Mouse (Mus musculus) megakaryocyte-erythroid progenitor cell, adult 5-6 weeks (primary cell): ENCODE results near the gene Rmnd1. TPM values are rescaled to one million over a fixed set of nuclear protein-coding genes. Genes with fewer than 3 reads are reported as not detected.
"Not testable (repeated sequence)": the region's sequence is repeated elsewhere in the genome, so short reads cannot be mapped to it uniquely, and the experiment has no call there.

Experiments
- ATAC-seq: replicated peaks from 2 replicates; pipeline ENCODE4 v1.8.0; 2016; ENCODE audit warnings: mild to moderate bottlenecking, inconsistent platforms; ENCODE audit not compliant: severe bottlenecking, poor library complexity, low FRiP score, low TSS enrichment
- total RNA-seq, 2 experiments: library from RNA; stranded (forward) in 1 of 2; stranded (reverse) in 1 of 2; fragments of 200-1000, 215-1000 nt in 1 of 2; fragments of >200 nt in 1 of 2; fragmentation: Nextera tagmentation in 1 of 2; gene quantifications; 2 replicates each; pipeline ENCODE4 v1.2.3; 2014 to 2017

The Rmnd1 gene
- total RNA-seq (2014; fragmentation: Nextera tagmentation) (65.2 and 101 TPM in 2 replicates), total RNA-seq (2017) (40.5 and 66.1 TPM in 2 replicates)

DNA sequence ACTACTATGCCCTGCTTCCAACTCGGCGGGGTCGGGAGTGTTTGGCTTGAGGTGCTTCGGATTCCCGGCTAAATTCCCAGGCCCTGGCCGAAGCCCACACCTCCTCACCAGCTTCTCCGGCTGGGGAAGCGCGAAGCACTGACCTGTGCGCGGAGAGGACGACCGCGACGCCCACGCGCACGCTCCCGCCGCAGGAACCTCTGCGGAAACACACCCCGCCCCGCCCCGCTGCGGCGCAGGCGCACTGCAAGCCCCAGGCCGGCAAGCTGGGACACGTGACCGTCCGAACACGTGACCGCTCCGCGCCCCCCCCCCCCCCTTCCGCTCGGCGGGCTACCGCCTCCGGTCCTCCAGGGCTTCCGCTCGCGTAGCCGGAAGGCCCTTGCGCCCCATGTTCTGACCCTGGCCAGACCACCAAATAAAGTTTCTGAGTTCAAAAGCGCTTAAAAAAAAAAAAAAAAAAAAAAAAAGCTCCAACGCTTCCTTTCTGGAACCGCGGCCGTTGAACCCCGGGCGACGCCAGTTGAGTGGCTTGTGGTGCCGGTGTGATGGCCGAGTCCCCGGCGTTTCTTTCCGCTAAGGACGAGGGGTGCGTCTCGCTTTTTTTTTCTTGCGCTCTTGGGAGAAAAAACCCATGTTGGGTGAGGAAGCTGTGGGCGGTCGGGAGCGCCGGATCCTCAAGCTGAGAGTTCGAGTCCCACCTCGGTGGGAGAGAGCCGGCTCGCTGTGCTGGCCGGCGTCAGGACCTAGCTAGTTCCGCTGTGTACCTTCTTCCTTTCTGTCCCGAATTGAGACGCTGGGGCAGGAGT, at the start of gene Rmnd1, which contains the start of gene Armt1:
Gene Rmnd1, minus strand, starts transcription at position 266 of the 809 bp plus-strand sequence.
Gene Armt1, plus strand, starts transcription at position 345 of the 809 bp plus-strand sequence.
- ATAC-seq = peak; percentile 82

DNA sequence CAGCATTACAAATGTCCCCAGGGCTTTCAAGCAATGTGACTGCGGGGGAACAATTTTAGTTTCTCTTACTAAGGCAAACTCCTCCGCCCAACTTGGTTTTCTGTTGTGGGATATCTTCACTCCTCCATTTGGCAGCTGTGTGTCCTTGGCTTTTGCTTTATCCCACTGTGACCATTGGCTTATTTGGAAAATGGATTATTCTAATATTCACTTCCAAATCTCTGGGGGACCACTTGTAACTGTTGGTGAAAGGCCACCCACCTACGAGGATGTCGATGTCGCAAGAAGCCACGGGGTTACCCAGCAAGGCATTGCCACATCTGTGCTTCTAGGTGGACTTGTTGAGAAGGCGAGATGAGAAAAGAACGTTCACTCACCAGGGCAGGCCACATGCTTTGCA, 49.5 kb upstream of the Rmnd1 start:
- no peak for ATAC-seq

DNA sequence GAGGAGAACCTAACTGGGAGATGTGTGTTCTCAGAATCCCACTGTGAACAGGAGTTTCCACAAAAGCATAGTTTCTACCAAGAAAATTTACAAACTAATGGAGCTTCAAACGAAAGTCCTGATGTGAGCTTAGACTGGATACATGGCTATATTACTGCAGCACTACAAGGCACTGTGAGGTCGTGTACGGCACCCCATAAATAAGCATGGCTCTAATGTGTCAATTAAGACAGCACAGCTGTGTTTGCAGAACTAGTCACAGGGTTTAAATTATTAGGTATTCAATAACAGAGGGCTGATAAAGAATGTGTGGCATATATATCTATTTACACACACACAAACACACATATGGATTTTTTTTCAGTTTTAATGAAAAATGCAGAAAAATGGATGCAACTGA, 48.7 kb upstream of the Rmnd1 start:
- no peak for ATAC-seq

DNA sequence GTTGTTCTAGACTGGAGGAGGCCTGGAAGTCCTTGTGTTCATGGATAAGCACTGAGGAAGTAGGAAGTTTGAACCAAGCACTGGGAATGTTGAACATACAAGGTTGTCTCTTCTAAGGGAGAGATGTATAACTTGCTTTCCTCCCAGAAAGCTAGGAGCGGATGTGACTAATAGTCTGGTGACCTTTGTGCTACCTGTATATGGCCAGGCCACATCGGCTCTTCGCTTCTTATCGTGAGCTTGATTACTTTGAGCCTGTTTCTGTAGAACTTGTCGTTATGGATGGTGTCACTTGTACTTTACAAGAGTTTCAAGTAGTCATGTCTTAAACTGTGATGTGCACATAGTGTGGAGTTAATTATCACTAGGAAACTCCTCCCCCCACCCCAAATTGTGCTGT, 44.4 kb upstream of the Rmnd1 start:
- ATAC-seq = no peak

DNA sequence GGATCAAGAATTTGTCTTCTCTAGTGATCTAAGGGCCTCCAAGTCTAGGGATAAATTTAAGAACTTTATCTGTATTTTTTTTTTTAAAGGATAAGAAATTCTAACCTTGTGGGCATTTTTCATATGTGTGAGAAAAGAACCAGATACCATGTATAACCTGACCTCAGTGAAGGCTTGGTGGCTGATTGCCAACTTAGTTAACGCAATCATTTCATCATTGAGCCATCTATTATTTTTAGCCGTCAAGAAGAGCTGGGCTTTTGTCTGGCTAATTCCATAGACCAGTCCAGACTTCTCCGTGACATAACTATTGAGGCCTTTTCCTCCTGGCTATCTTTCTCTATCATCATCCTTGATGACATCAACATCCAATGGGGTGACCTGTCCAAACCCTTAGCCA, 43.2 kb upstream of the Rmnd1 start:
- no peak for ATAC-seq

DNA sequence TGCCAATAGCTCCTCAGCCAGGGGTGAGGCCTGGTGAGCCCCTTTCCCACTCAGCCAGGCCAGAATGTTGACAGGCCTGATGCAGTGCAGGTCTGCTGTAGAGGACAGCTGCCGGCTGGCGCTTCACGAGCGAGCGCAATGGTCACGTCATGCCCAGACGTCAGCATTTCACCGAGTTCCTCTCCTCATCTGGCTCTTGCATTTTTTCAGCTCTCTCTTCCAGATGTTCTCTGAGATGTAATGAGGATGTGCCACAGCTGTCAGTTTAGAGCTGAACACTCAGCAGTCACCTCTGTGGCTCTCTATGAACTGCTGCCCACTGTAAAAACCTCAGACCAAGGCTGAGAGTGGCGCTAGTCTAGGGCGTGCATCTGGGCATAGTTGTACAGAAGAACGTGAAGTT, 41.4 kb upstream of the Rmnd1 start:
- ATAC-seq = no peak

DNA sequence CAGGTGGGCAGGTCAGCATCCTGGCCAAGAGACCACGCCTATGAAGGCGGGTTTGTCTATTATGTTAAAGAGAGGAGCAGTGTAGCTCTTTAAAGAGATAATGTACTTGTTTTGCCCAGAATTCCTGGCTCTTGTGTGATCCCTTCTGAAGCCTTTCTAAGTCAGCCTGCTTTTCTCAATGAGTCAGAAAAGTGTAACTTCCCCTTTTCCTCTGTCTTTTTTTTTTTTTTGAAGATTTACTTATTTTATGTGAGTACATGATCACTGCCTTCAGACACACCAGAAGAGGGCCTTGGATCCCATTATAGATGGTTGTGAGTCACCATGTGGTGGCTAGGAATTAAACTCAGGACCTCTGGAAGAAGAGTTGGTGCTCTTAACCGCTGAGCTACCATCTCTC, 37.2 kb upstream of the Rmnd1 start:
- ATAC-seq = no peak

DNA sequence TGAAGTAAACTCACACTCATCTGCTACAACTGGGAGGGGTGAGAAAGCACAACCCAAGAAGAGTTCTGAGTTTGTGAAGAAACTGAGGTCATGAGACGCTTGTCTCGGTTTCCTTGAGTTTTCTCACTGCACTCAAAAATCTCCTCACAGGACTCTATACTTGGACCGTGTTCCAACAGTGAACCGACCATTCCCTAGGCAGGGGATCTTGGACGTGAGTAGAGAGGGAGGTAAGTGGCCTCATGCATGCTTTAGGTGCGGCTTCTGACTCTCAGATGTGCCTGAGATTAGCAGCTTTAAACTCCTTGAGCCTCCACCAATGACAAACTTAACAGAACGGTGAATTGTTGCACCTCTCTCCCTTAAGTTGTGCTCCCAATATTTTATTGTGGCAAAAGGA, 33.6 kb upstream of the Rmnd1 start:
- ATAC-seq = no peak

DNA sequence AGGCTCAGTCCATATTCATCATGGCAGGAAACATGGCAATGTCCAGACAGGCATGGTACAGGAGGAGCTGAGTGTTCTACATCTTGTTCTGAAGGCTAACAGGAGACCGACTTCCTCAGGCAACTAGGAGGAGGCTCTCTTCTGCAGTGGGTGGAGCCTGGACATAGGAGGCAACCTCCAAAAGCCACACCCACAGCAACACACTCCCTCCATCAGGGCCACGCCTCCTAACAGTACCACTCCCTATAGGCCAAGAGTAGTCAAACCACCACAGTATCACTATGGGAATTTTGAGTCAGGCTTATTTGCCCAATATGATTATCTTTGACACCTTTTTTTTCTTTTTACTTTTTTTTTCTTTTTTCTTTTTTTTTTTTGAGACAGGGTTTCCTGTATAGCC, 28.0 kb upstream of the Rmnd1 start:
- peak; percentile 74 for ATAC-seq

DNA sequence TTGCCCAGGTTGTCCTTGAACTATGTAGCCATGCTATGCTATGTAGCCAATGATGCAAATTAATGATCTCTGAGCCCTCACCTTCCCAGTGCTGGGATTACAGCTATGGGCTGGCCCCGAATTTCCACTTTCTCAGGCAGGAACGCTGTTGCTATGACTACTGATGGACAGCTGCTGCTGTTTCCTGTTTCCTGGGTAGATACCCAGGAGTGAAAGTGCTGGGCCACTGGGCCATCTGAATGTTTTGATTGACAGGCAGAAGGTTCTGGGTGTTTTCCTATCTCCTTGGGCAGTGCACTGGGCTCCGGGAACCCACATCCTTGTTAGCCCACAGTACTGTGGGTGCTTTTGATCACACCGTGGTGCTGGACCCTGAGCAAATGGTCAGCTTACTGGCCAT, 24.2 kb upstream of the Rmnd1 start:
- ATAC-seq = 0 out of 2 replicates have a peak, but pooled peaks have one; percentile 24

DNA sequence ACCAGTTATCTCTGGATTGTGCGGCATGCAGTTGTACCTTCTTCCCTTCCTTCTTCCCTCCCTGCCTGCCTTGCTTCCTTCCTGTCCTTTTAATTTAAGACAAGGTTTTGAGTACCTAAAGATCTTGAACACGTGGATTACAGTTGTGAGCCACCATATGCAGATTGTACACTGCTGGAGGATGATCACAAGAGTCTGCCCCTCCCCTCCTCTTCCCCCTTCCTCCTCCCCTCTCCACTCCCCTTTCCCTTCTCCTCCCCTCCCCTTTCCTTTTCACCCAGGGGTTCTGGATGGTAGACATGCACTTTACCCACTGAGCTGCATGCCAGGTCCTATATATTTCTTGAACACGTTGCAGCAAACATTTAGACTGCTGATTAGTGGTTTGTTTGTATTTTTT, 3.2 kb upstream of the Rmnd1 start:
- no peak for ATAC-seq

DNA sequence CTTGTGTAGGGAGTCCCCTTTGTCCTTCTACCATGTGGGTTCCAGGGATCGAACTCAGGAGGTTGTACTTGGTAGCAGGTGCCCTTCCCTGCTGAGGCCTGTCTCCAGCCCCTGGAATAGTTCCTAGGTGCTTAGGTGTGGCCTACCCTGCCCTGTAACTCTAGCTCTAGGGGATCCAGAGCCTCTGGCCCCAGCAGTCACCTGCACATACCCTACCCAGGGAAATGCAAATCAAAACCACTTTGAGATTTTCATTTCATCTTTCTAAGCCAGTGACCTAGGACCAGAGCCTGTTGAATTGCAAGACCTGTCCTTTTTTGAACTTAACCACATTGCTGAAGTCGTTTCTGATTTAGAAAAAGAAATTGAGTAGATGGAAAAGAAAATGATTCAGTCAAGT, 1.7 kb upstream of the Rmnd1 start:
- ATAC-seq = not testable (repeated sequence)

DNA sequence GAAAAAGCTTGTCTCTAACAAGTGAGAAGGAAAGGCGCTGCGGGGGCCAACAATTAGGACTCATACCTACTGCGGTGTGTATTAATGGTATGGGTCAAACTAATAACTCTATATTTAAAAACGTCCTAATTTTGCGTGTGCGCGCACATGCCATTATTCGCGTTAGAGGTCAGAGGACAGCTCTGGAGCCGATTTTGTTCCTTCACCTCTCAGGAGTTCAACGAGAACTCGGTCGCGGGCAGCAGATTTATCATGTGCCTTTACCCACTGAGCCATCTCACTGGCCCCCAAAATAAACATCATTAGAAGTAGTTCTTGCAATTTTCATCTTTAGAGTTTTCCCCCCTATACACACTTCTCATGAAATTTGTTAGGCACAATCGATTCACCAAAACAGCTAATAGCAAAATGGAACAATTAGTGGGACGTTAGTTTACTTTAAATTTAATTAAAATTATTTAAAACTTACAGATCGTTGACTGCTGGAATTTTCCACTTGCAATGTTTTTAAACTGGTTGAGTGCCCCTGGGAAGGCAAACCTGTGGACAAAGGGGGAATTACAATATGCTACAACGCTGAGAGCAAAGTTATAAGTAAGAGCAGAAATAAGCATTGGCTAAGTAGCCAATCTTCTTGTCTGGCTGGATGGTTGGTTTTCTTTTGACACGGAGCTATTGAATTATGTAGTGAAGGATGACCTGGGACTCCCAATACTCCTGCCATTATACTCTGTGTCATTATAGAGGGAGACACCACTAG, 988 bp upstream of the Rmnd1 start:
- peak; percentile 50 for ATAC-seq

DNA sequence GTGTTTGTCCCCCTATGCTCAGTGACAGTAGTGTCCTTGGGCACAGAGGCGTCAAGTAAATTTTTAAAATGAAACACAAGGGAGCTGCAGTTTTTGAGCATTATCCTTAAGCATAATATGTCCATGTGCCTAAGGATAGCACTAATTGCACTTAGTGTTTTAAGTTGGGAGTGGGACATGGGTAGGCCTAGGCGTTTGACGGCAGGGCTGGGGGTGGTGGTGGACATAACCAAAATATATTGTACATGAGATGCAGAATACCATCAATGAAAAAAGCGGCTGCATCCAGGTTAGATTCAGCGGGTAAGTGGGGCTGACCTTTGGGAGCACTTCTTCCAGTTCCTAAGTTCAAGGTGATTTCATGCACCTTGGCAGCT, 454 bp downstream of the Rmnd1 start:
- ATAC-seq = no peak

DNA sequence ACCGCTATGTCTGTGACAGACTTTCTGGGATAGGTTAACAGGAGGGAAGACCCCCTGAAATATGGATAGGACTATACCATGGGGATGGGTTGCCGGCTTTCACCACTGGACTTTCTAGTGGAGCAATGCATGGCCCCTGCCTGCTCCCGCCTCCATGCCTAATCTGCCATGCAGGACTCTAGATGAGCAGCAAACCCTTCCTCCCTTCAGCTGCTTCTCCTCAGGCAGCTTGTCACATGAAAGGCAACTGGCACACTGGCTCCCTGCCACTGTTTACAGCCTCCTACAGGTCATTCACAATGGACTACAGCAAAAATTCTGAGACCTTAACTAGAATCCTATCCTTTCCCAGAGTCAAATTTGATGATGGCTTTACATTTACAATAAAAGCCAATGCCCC, 1.4 kb downstream of the Rmnd1 start:
- no peak for ATAC-seq

DNA sequence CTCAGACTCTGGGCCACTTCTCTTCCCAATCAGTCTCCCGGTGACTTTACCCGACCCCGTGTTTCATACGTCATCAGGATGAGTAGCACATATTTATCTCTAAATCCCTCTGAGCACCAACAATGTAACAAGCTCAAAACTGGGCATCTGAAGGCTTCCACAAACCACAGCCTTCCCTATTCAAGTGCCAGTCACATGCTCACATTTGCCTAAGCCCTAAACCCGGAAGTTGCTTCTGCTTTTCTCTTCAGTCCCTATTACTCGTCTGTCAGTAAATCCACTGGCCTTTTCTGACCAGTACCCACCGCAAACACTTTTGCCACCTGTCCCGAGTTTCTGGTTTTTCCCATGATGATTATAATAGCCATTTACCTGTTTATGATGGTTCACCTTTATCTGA, 1.8 kb downstream of the Rmnd1 start:
- no peak for ATAC-seq

DNA sequence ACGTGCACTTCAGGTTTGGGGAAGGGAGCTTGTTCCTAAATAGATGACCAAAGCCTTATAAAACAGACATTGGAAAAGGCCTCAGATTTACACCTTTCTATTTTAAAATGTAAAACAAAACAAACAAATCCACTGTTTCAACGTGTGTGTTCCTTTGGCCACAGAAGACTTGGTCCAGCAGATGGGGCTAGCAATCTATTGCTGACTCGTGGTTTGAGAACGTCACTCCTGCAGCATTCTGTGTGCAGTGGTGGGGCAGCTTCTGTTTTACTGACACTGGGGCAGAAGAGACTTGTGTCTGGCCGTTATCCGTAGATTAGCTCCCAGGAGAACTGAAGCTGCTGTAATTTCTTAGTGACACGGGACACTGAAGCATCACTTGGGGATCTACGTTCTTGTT, 6.9 kb downstream of the Rmnd1 start:
- ATAC-seq = no peak

DNA sequence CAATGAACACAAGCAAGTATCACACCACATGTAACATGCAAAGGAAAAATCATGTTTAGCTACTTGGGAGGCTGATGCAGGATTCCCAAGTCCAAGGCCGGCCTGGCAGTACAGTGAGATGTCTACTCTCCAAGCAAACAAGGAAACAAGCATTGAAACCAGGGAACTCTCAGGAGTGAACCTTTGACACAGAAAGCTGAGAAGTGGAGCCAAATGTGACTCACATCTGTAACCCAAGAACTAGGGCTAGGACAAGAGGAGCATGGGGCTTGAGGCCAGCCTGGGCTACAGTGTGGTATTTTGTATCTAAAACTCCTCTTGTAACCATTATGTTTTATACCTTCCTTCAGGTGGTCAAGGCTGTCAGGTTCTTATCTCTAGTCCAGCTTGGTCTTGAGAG, 25.0 kb downstream of the Rmnd1 start:
- ATAC-seq = no peak

DNA sequence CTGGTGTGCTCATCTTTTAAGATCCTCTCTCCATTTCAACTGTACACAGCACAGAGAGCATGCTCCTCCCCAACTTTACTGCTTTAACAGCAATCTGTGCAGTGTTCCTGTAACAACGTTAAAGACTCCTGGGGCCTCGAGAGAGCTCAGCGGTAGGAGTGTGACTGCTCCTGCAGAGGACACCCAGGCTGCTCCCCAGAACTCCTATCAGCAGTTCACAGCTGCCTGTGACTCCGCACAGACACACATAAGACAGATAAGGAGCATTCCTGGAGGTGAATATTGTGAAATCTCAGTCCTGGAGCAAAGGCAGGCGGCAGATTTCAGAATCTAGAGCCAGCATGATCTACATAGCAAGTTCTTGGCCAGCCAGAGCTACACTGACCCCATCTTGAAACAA, 26.7 kb downstream of the Rmnd1 start:
- ATAC-seq = peak; percentile 90

DNA sequence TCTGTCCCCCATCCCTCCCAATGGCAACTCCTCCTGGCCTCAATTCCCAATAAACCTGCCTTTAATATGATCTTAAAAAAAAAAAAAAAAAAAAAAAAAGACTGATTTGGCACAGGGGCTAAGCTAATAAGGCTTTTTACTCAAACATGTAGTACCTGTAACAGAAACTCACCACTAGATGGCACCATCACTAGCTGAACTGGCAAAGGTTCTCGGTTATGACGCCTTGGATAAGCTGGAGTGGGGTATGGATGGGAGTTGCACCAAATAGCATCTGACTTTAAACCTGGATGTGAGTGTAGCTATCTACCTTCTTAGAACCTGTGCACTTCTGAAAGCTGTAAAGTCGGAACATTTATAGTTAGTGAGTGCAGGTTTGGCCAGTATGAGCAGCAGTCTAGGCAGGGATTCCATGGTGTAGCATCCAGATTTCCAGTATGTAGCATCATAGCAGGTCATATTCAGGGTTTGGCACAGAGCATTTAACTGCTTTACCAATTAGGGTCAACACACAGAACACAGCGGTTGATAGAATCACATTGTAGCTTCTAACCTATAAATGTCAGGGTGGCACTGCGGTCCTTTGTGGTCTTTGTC, 27.2 kb downstream of the Rmnd1 start:
- peak; percentile 50 for ATAC-seq
